Mouse (Mus musculus): ENCODE data around the gene Adnp.

GRCm38 (mm10) chr2:168253822-168254221 lies 46.9 kb upstream of the Adnp start:
- TF ChIP-seq GATA1 (IDR thresholded peaks at IDR 0.05; ENCODE audit: borderline replicate concordance, low read length) (no peak), FLI1 (IDR thresholded peaks at IDR 0.05; ENCODE audit: low read length) (no peak)

Data from megakaryocyte, embryonic 14.5 days (primary cell).